ENCODE assay signal across 8 mouse cellular contexts in the genomic region with DNA sequence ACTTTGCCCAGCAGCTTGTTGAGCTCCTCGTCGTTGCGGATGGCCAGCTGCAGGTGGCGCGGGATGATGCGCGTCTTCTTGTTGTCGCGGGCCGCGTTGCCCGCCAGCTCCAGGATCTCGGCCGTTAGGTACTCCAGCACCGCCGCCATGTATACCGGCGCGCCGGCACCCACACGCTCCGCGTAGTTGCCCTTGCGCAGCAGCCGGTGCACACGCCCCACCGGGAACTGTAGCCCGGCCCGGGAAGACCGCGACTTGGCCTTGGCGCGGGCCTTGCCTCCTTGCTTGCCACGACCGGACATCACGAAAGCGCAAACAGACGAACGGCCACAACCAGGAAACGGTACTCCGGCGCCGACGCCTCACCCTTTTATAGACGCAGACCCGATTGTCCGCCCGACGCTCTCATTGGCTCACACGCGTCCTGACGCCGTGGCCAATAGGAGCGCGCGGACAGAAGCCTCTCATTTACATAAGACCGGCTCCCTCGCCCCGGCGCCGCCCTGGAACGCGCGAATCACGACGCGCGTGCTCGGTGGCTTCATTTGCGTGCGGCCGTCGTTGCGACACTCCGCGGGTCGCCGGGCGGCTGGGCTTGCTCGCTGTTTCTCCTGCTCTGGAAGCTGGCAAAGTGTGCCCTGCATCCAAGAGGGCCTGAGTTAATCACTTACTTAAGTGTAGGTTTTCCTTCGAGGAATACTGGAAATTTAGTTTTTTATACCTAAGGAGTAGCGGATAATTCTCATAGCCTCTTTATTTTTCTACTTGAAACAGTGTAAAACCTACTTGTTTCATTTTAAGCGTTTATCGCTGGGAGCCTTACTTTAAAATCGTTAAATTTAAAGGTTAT. TPM values are rescaled to one million over a fixed set of nuclear protein-coding genes. Genes with fewer than 3 reads are reported as not detected.
A peak's percentile ranks its signal among the peaks of the same experiment; 100 is the strongest.
DNase-seq lines count a peak whose midpoint lies in the region; ATAC-seq lines count a peak whose summit lies in the region.
"Not testable (repeated sequence)": the region's sequence is repeated elsewhere in the genome, so short reads cannot be mapped to it uniquely, and the experiment has no call there.

A gene (minus strand): TSS at position 328 of the 850 bp plus-strand sequence.

- H3K4me2 ChIP-seq in heart, embryonic 11.5 days, result peak within 1 kb of the TSS; percentile 54
- peak within 1 kb of the TSS; percentile 33 for H3K4me2 ChIP-seq in kidney, embryonic 16.5 days (replicated peaks; ENCODE audit: low read depth, low read length)

- peak within 1 kb of the TSS; percentile 59; the same call in 1 of the 2 replicates for H3K9ac ChIP-seq in heart, embryonic 11.5 days (ENCODE audit: low read depth, low read length)
- peak within 1 kb of the TSS; percentile 65; the same call in 1 of the 2 replicates for H3K9ac ChIP-seq in kidney, embryonic 16.5 days (replicated peaks; ENCODE audit: low read length)

- peak; percentile 81 for ATAC-seq in heart, embryonic 11.5 days (replicated peaks; ENCODE audit: insufficient number of reproducible peaks, low FRiP score, low TSS enrichment)
- ATAC-seq in kidney, embryonic 16.5 days (ENCODE audit: low FRiP score, low TSS enrichment), result peak; percentile 88
- ATAC-seq in monocyte, adult 5-6 weeks (replicated peaks; ENCODE audit: insufficient number of reproducible peaks, low FRiP score, low TSS enrichment, poor library complexity, severe bottlenecking), result peak; percentile 81

- H3K27me3 ChIP-seq in erythroblast, embryonic 14.5 days (ENCODE audit: control insufficient read depth); heart, embryonic 11.5 days (ENCODE audit: control insufficient read depth, insufficient read depth, low read length); kidney, embryonic 16.5 days (ENCODE audit: insufficient read depth, low read length): not testable (repeated sequence)

- WGBS in heart, embryonic 11.5 days (ENCODE audit: insufficient replicate concordance), result 4% methylated on average over 29 of the region's 85 CpGs
- WGBS in kidney, embryonic 16.5 days, result 5% methylated on average over 23 of the region's 85 CpGs

- peaks cover 20% of the 10 kb centered on the region for H3K36me3 ChIP-seq in erythroblast, embryonic 14.5 days (ENCODE audit: control insufficient read depth)
- H3K36me3 ChIP-seq in heart, embryonic 11.5 days (ENCODE audit: control insufficient read depth, insufficient read depth, low read length); kidney, embryonic 16.5 days (ENCODE audit: insufficient read depth, low read length): not testable (repeated sequence)

- H3K27ac ChIP-seq in heart, embryonic 11.5 days (ENCODE audit: low read depth, low read length), result peak within 1 kb of the TSS; percentile 87
- peak within 1 kb of the TSS; percentile 88 for H3K27ac ChIP-seq in kidney, embryonic 16.5 days (ENCODE audit: low read length)

- peak; percentile 58 for DNase-seq in 3T3-L1 (ENCODE audit: low read depth, low spot score)
- peak; percentile 80 to 90 for DNase-seq in adrenal gland, postnatal 4 days (ENCODE audit: low spot score in 2 of 2)
- peak; percentile 81 for DNase-seq in liver
- DNase-seq in spleen, postnatal 4 days (ENCODE audit: low spot score in 2 of 2), result peak; percentile 99

- H3K4me3 ChIP-seq in erythroblast, embryonic 14.5 days (replicated peaks), result peak within 1 kb of the TSS; percentile 60
- peak within 1 kb of the TSS; percentile 32 for H3K4me3 ChIP-seq in heart, embryonic 11.5 days (ENCODE audit: low read depth, low read length)
- H3K4me3 ChIP-seq in kidney, embryonic 16.5 days (ENCODE audit: low read length), result peak within 1 kb of the TSS; percentile 36

- H3K4me1 ChIP-seq in erythroblast, embryonic 14.5 days (ENCODE audit: control insufficient read depth), result peaks cover 74% of the 10 kb centered on the region
- peaks cover 21% of the 10 kb centered on the region for H3K4me1 ChIP-seq in heart, embryonic 11.5 days (ENCODE audit: control insufficient read depth, insufficient read depth, low read length)
- peaks cover 36% of the 10 kb centered on the region for H3K4me1 ChIP-seq in kidney, embryonic 16.5 days (ENCODE audit: insufficient read depth, low read length)

- not testable (repeated sequence) for H3K9me3 ChIP-seq in erythroblast, embryonic 14.5 days (ENCODE audit: control insufficient read depth, low read length); heart, embryonic 11.5 days (replicated peaks; ENCODE audit: control insufficient read depth, low read length); kidney, embryonic 16.5 days (ENCODE audit: low read length)

RNA-seq across cellular contexts. Expression of the gene that starts here (rescaled TPM):
- 1,000 to 10,000 TPM; 1,421 to 1,566 TPM for total RNA-seq in adrenal gland, postnatal 4 days (2021)
- 34.2 and 64.0 TPM in 2 replicates for polyA plus RNA-seq in erythroblast, embryonic 14.5 days (2012)
- 17.2 and 27.4 TPM in 2 replicates for polyA plus RNA-seq in heart, embryonic 11.5 days (2014; fragmentation: Nextera tagmentation; extraction: Ambion mirVana)
- polyA plus RNA-seq in kidney, embryonic 16.5 days (2015; fragmentation: Nextera tagmentation; extraction: Ambion mirVana), result 46.3 and 49.3 TPM in 2 replicates
- 492 to 498 TPM (median 493 TPM) in 3 replicates for total RNA-seq in monocyte, adult 5-6 weeks (2017)

Comparison
In these comparisons a context has a peak if more than half of its experiments do, and no peak if none do; other contexts are left out.
1. Peak in every context shown above with its lines: DNase-seq, ATAC-seq, H3K4me3 ChIP-seq and H3K27ac ChIP-seq.